Mouse (Mus musculus) cerebellum, postnatal 14 days (tissue): ENCODE data around the gene Thada.

Experiments
- DNase-seq, 2 experiments: peaks; one replicate each; pipeline ENCODE4 v3.0.0; 2021; ENCODE audit warnings: mixed read lengths in 2 of 2

Thada gene

GRCm38 (mm10) chr17:84369769-84370168 lies 96.2 kb downstream of the Thada start:
- no peak for DNase-seq

- DNase-seq = peak in 1 of 2 experiments; percentile 52
Measured at GRCm38 (mm10) chr17:84368213-84369014, 97.6 kb downstream of the Thada start.

- peak; percentile 44 to 79 for DNase-seq
Measured at GRCm38 (mm10) chr17:84367663-84368062, 98.3 kb downstream of the Thada start.

GRCm38 (mm10) chr17:84365791-84366301 lies 100.2 kb downstream of the Thada start:
- DNase-seq = no peak

GRCm38 (mm10) chr17:84365006-84365716 lies 100.8 kb downstream of the Thada start:
- DNase-seq = peak; percentile 84 to 88

GRCm38 (mm10) chr17:84363444-84363843 lies 102.6 kb downstream of the Thada start:
- no peak for DNase-seq

- DNase-seq = peak; percentile 47 to 55
Measured at GRCm38 (mm10) chr17:84362581-84363286, 103.3 kb downstream of the Thada start.

- no peak for DNase-seq
Measured at GRCm38 (mm10) chr17:84361006-84361405, 105.0 kb downstream of the Thada start.

- no peak for DNase-seq
Measured at GRCm38 (mm10) chr17:84359810-84360209, 106.2 kb downstream of the Thada start.

GRCm38 (mm10) chr17:84358951-84359644 lies 106.9 kb downstream of the Thada start:
- DNase-seq = no peak

GRCm38 (mm10) chr17:84357776-84358175 lies 108.2 kb downstream of the Thada start:
- DNase-seq = no peak

GRCm38 (mm10) chr17:84356056-84356887 lies 109.7 kb downstream of the Thada start:
- no peak for DNase-seq

- DNase-seq = no peak
Measured at GRCm38 (mm10) chr17:84355006-84355405, 111.0 kb downstream of the Thada start.

- peak; percentile 81 to 88 for DNase-seq
Measured at GRCm38 (mm10) chr17:84353902-84354311, 112.1 kb downstream of the Thada start.

GRCm38 (mm10) chr17:84353224-84353901 lies 112.6 kb downstream of the Thada start:
- DNase-seq = peak in 1 of 2 experiments; percentile 44

- no peak for DNase-seq
Measured at GRCm38 (mm10) chr17:84352790-84353154, 113.2 kb downstream of the Thada start.

GRCm38 (mm10) chr17:84351912-84352789 lies 113.9 kb downstream of the Thada start:
- DNase-seq = no peak

- no peak for DNase-seq
Measured at GRCm38 (mm10) chr17:84351276-84351675, 114.7 kb downstream of the Thada start.

- DNase-seq = no peak
Measured at GRCm38 (mm10) chr17:84348865-84349264, 117.1 kb downstream of the Thada start.

- DNase-seq = no peak
Measured at GRCm38 (mm10) chr17:84342299-84342817, 123.6 kb downstream of the Thada start.
